Mouse (Mus musculus): Measurements from ENCODE around the gene Zfp217. TPM values are rescaled to one million over a fixed set of nuclear protein-coding genes. Genes with fewer than 3 reads are reported as not detected.

Zfp217 gene
- polyA plus RNA-seq, 1 experiment: 5.0 TPM

GRCm38 (mm10) chr2:170070641-170071241 lies 77.2 kb downstream of the Zfp217 start:
- H3K27me3 ChIP-seq (ENCODE audit: control insufficient read depth, insufficient read depth, insufficient read length): peaks cover 20% of the 10 kb centered on the region
- no peak overlapping the region for H3K4me3 ChIP-seq
- no peaks in the 10 kb centered on the region for H3K36me3 ChIP-seq (ENCODE audit: control insufficient read depth, insufficient read depth)
- no peaks in the 10 kb centered on the region for H3K79me2 ChIP-seq (ENCODE audit: control insufficient read depth, insufficient read depth)
- H3ac ChIP-seq (ENCODE audit: control insufficient read depth, insufficient read length): no peak overlapping the region
- TF ChIP-seq REST (IDR thresholded peaks at IDR 0.05; ENCODE audit: insufficient read depth, insufficient read length) (no peak), E2F4 (IDR thresholded peaks at IDR 0.05; ENCODE audit: insufficient read depth) (no peak), MAX (IDR thresholded peaks at IDR 0.05; ENCODE audit: low read depth) (no peak), USF1 (IDR thresholded peaks at IDR 0.05; ENCODE audit: low read depth) (no peak), TCF12 (IDR thresholded peaks at IDR 0.05; ENCODE audit: insufficient read depth, poor library complexity, severe bottlenecking) (no peak), POLR2AphosphoS2 (IDR thresholded peaks at IDR 0.05; ENCODE audit: insufficient read length, low read depth) (no peak), SRF (IDR thresholded peaks at IDR 0.05; ENCODE audit: control insufficient read depth, insufficient read length, low read depth) (no peak), MYOD1 (IDR thresholded peaks at IDR 0.05; ENCODE audit: control insufficient read depth in 1 of 3, insufficient read length in 2 of 3, low read depth in 2 of 3) (no peak), CEBPB (IDR thresholded peaks at IDR 0.05; ENCODE audit: insufficient read depth, poor library complexity, severe bottlenecking) (no peak), MYOG (IDR thresholded peaks at IDR 0.05; ENCODE audit: control insufficient read depth in 1 of 3, insufficient read depth in 1 of 3, insufficient read length in 2 of 3, low read depth in 2 of 3) (no peak), TCF3 (IDR thresholded peaks at IDR 0.05; ENCODE audit: insufficient read length, low read depth) (no peak)
- H3K4me2 ChIP-seq (ENCODE audit: low read depth): no peak overlapping the region

DNA sequence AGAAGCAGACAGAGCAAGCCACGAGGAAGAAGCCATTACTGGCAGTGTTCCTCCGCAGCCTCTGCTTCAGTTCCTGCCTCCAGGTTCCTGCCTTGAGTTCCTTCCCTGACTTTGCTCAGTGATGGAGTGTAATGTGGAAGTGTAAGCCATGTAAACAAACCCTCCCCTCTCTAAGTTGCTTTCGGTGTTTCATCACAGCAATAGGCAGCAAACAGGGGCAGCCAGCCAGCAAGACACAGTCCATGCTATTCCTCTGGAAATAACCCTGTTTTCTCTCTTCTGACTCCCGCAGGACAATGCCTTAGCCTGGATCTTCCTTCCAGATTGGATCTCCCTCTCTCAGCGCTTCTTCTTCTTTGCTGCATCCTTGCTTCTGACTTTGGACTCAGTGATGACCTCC lies 77.9 kb downstream of the Zfp217 start:
- no peak overlapping the region for H3K4me3 ChIP-seq
- no peak overlapping the region for H3K4me2 ChIP-seq (ENCODE audit: low read depth)
- peaks cover 20% of the 10 kb centered on the region for H3K27me3 ChIP-seq (ENCODE audit: control insufficient read depth, insufficient read depth, insufficient read length)
- H3K79me2 ChIP-seq (ENCODE audit: control insufficient read depth, insufficient read depth): no peaks in the 10 kb centered on the region
- H3ac ChIP-seq (ENCODE audit: control insufficient read depth, insufficient read length): no peak overlapping the region
- no peaks in the 10 kb centered on the region for H3K36me3 ChIP-seq (ENCODE audit: control insufficient read depth, insufficient read depth)
- TF ChIP-seq TCF3 (IDR thresholded peaks at IDR 0.05; ENCODE audit: insufficient read length, low read depth) (no peak), CEBPB (IDR thresholded peaks at IDR 0.05; ENCODE audit: insufficient read depth, poor library complexity, severe bottlenecking) (no peak), POLR2A (IDR thresholded peaks at IDR 0.05; ENCODE audit: insufficient read length, low read depth) (no peak), MYOD1 (IDR thresholded peaks at IDR 0.05; ENCODE audit: control insufficient read depth in 1 of 3, insufficient read length in 2 of 3, low read depth in 2 of 3) (no peak), USF1 (IDR thresholded peaks at IDR 0.05; ENCODE audit: low read depth) (no peak), SRF (IDR thresholded peaks at IDR 0.05; ENCODE audit: control insufficient read depth, insufficient read length, low read depth) (no peak), E2F4 (IDR thresholded peaks at IDR 0.05; ENCODE audit: insufficient read depth) (no peak), REST (IDR thresholded peaks at IDR 0.05; ENCODE audit: insufficient read depth, insufficient read length) (no peak), POLR2AphosphoS2 (IDR thresholded peaks at IDR 0.05; ENCODE audit: insufficient read length, low read depth) (no peak), MAX (IDR thresholded peaks at IDR 0.05; ENCODE audit: low read depth) (no peak), TCF12 (IDR thresholded peaks at IDR 0.05; ENCODE audit: insufficient read depth, poor library complexity, severe bottlenecking) (no peak), MYOG (IDR thresholded peaks at IDR 0.05; ENCODE audit: control insufficient read depth in 1 of 3, insufficient read depth in 1 of 3, insufficient read length in 2 of 3, low read depth in 2 of 3) (no peak)

DNA sequence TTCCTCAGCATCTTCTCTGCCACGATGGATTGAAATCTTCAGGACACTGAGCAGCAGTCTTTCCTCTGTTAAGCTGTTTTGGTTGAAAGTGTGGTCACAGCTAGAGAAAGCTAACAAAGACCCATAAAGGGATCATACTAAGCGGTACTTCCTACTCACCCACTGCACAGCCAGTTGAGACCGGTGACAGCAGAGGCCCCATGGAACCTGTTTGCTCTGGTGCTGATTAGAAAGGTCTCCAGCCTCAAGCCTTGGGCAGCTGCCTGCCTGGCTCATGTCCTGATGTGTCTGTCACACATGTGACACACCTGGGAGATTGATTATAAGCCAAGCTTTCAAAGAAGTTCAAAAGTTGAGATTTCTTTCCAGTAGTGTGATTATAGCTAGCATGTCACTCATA lies 85.5 kb downstream of the Zfp217 start:
- Histone ChIP-seq H3K79me2 (ENCODE audit: control insufficient read depth, insufficient read depth) (no peaks in the 10 kb centered on the region), H3K27me3 (ENCODE audit: control insufficient read depth, insufficient read depth, insufficient read length) (no peaks in the 10 kb centered on the region), H3ac (ENCODE audit: control insufficient read depth, insufficient read length) (no peak overlapping the region), H3K4me2 (ENCODE audit: low read depth) (no peak overlapping the region), H3K4me3 (no peak overlapping the region), H3K36me3 (ENCODE audit: control insufficient read depth, insufficient read depth) (no peaks in the 10 kb centered on the region)
- TF ChIP-seq USF1 (IDR thresholded peaks at IDR 0.05; ENCODE audit: low read depth) (no peak), POLR2AphosphoS2 (IDR thresholded peaks at IDR 0.05; ENCODE audit: insufficient read length, low read depth) (no peak), SRF (IDR thresholded peaks at IDR 0.05; ENCODE audit: control insufficient read depth, insufficient read length, low read depth) (no peak), CEBPB (IDR thresholded peaks at IDR 0.05; ENCODE audit: insufficient read depth, poor library complexity, severe bottlenecking) (no peak), REST (IDR thresholded peaks at IDR 0.05; ENCODE audit: insufficient read depth, insufficient read length) (no peak), MYOG (IDR thresholded peaks at IDR 0.05; ENCODE audit: control insufficient read depth in 1 of 3, insufficient read depth in 1 of 3, insufficient read length in 2 of 3, low read depth in 2 of 3) (no peak), MYOD1 (IDR thresholded peaks at IDR 0.05; ENCODE audit: control insufficient read depth in 1 of 3, insufficient read length in 2 of 3, low read depth in 2 of 3) (no peak), POLR2A (IDR thresholded peaks at IDR 0.05; ENCODE audit: insufficient read length, low read depth) (no peak), TCF12 (IDR thresholded peaks at IDR 0.05; ENCODE audit: insufficient read depth, poor library complexity, severe bottlenecking) (no peak), MAX (IDR thresholded peaks at IDR 0.05; ENCODE audit: low read depth) (no peak), E2F4 (IDR thresholded peaks at IDR 0.05; ENCODE audit: insufficient read depth) (no peak), TCF3 (IDR thresholded peaks at IDR 0.05; ENCODE audit: insufficient read length, low read depth) (no peak)

GRCm38 (mm10) chr2:170060066-170060465 lies 87.8 kb downstream of the Zfp217 start:
- Histone ChIP-seq H3K4me3 (no peak overlapping the region), H3K4me2 (ENCODE audit: low read depth) (no peak overlapping the region), H3ac (ENCODE audit: control insufficient read depth, insufficient read length) (no peak overlapping the region), H3K27me3 (ENCODE audit: control insufficient read depth, insufficient read depth, insufficient read length) (no peaks in the 10 kb centered on the region), H3K36me3 (ENCODE audit: control insufficient read depth, insufficient read depth) (no peaks in the 10 kb centered on the region), H3K79me2 (ENCODE audit: control insufficient read depth, insufficient read depth) (no peaks in the 10 kb centered on the region)
- TF ChIP-seq MYOD1 (IDR thresholded peaks at IDR 0.05; ENCODE audit: control insufficient read depth in 1 of 3, insufficient read length in 2 of 3, low read depth in 2 of 3) (no peak), TCF12 (IDR thresholded peaks at IDR 0.05; ENCODE audit: insufficient read depth, poor library complexity, severe bottlenecking) (no peak), POLR2AphosphoS2 (IDR thresholded peaks at IDR 0.05; ENCODE audit: insufficient read length, low read depth) (no peak)

DNA sequence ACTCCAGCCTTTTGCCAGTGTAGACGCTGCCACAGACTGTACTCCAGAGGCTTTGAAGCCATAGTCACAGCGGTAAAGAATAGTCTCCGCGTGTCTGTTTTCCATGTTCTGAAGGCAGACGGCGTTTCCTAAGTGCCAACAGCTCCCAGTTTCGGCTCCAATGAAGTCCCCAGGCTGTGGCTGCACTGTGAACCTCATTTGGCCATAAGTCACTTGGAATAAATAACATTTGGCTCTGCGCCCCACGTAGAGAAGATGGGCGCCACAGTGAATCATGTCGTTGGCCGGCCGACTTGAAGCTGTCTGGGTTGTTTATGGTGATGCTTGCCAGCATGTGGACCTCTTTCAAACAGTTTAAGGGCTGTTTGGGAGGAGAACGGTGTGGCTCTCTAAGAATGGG lies 89.1 kb downstream of the Zfp217 start:
- no peak overlapping the region for H3K4me2 ChIP-seq (ENCODE audit: low read depth)
- no peaks in the 10 kb centered on the region for H3K36me3 ChIP-seq (ENCODE audit: control insufficient read depth, insufficient read depth)
- H3K27me3 ChIP-seq (ENCODE audit: control insufficient read depth, insufficient read depth, insufficient read length): no peaks in the 10 kb centered on the region
- TF ChIP-seq MAX (IDR thresholded peaks at IDR 0.05; ENCODE audit: low read depth) (no peak), TCF3 (IDR thresholded peaks at IDR 0.05; ENCODE audit: insufficient read length, low read depth) (no peak), TCF12 (IDR thresholded peaks at IDR 0.05; ENCODE audit: insufficient read depth, poor library complexity, severe bottlenecking) (no peak), E2F4 (IDR thresholded peaks at IDR 0.05; ENCODE audit: insufficient read depth) (no peak), CEBPB (IDR thresholded peaks at IDR 0.05; ENCODE audit: insufficient read depth, poor library complexity, severe bottlenecking) (no peak), USF1 (IDR thresholded peaks at IDR 0.05; ENCODE audit: low read depth) (no peak), MYOG (IDR thresholded peaks at IDR 0.05; ENCODE audit: control insufficient read depth in 1 of 3, insufficient read depth in 1 of 3, insufficient read length in 2 of 3, low read depth in 2 of 3) (no peak), MYOD1 (IDR thresholded peaks at IDR 0.05; ENCODE audit: control insufficient read depth in 1 of 3, insufficient read length in 2 of 3, low read depth in 2 of 3) (no peak), POLR2AphosphoS2 (IDR thresholded peaks at IDR 0.05; ENCODE audit: insufficient read length, low read depth) (no peak), SRF (IDR thresholded peaks at IDR 0.05; ENCODE audit: control insufficient read depth, insufficient read length, low read depth) (no peak), REST (IDR thresholded peaks at IDR 0.05; ENCODE audit: insufficient read depth, insufficient read length) (no peak), POLR2A (IDR thresholded peaks at IDR 0.05; ENCODE audit: insufficient read length, low read depth) (no peak)
- H3K4me3 ChIP-seq: no peak overlapping the region
- H3ac ChIP-seq (ENCODE audit: control insufficient read depth, insufficient read length): no peak overlapping the region
- no peaks in the 10 kb centered on the region for H3K79me2 ChIP-seq (ENCODE audit: control insufficient read depth, insufficient read depth)
